Mouse (Mus musculus): ENCODE data around the gene Ocm.

DNA sequence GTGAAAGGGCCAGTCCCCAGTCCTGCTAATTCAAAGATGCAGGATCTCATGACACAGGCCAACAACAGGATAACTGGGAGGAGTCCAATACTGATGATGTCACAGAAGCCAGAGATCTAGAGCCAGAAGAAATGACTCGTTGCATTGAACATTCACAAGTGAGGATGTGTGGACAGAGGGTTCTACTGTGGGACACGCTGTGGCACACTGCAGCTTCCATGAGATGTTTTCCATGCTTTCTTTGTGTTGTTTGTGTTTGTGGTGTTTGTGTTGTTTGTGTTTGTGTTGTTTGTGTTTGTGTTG lies 50.9 kb downstream of the Ocm start:
- TF ChIP-seq CTCF (IDR thresholded peaks at IDR 0.05; ENCODE audit: control insufficient read depth, insufficient read depth, insufficient replicate concordance, low read depth, low read length) (no peak), POLR2A (IDR thresholded peaks at IDR 0.05; ENCODE audit: control insufficient read depth, low read depth, low read length) (no peak)

Measured in testis, adult 2 months (tissue).